Mouse (Mus musculus): ENCODE measurements around the gene Hs2st1. TPM values are rescaled to one million over a fixed set of nuclear protein-coding genes. Genes with fewer than 3 reads are reported as not detected.

Gene Hs2st1
- total and polyA plus RNA-seq, 3 experiments = 13.6 to 16.1 TPM; not detected in 1

DNA sequence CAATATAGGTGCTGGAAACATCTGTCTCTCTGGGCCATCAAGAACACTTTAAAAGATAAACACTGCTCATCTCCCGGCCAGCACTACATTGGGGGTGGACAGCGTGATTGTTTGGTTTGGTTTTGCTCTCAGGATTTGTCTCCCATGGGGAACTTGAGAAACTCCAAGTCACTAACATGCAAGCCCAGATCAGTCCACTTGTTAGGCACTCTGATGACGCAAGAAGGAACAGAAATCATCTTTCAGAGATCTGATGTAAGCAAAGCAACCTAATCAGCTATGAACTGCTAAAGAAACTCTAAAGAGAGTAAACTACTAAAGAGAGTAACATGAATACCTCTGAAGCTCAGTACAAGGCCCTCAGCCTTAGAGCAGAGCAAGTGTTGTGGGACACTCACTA, 33.6 kb upstream of the Hs2st1 start:
- Histone ChIP-seq H3K79me2 (ENCODE audit: control insufficient read depth, insufficient read depth, low read length, poor library complexity) (no peaks in the 10 kb centered on the region), H3K27ac (ENCODE audit: control insufficient read depth, low read depth, low read length) (no peak overlapping the region), H3K4me3 (ENCODE audit: control insufficient read depth in 1 of 2, insufficient read depth in 1 of 2, low read depth in 2 of 2, low read length in 2 of 2) (no peak overlapping the region), H3K9me3 (replicated peaks; ENCODE audit: insufficient read depth, low read length) (no peaks in the 10 kb centered on the region), H3K36me3 (ENCODE audit: control insufficient read depth in 1 of 2, insufficient read depth in 2 of 2, low read length in 2 of 2) (no peaks in the 10 kb centered on the region), H3K27me3 (ENCODE audit: control insufficient read depth in 1 of 2, insufficient read depth in 2 of 2, low read length in 2 of 2) (no peaks in the 10 kb centered on the region), H3K9ac (ENCODE audit: control insufficient read depth, low read depth, low read length, poor library complexity, severe bottlenecking) (no peak overlapping the region), H3K4me1 (ENCODE audit: control insufficient read depth in 1 of 2, insufficient read depth in 2 of 2, low read length in 2 of 2) (0 out of 4 replicates have a peak, but pooled peaks cover 0 to 3% of the 10 kb centered on the region in 2 experiments)
- DNase-seq (ENCODE audit: low read depth, low spot score) = no peak
- TF ChIP-seq USF1 (IDR thresholded peaks at IDR 0.05; ENCODE audit: low read depth, low read length) = no peak
- TF ChIP-seq NELFE (IDR thresholded peaks at IDR 0.05; ENCODE audit: low read depth, low read length) = no peak
- no peak for TF ChIP-seq NRF1 (IDR thresholded peaks at IDR 0.05; ENCODE audit: insufficient read depth, low read depth, low read length, poor library complexity, severe bottlenecking)
- no peak for TF ChIP-seq MYB (IDR thresholded peaks at IDR 0.05; ENCODE audit: low read depth, low read length)
- no peak for TF ChIP-seq E2F4 (IDR thresholded peaks at IDR 0.05; ENCODE audit: borderline replicate concordance, low read depth, low read length)
- no peak for TF ChIP-seq MEF2A (IDR thresholded peaks at IDR 0.05; ENCODE audit: extremely low read depth, insufficient replicate concordance, low read depth, low read length, poor library complexity, severe bottlenecking)
- no peak for TF ChIP-seq UBTF (IDR thresholded peaks at IDR 0.05; ENCODE audit: borderline replicate concordance, insufficient read depth, low read depth, low read length)
- TF ChIP-seq JUND (IDR thresholded peaks at IDR 0.05; ENCODE audit: low read depth, low read length) = no peak
- TF ChIP-seq MXI1 (IDR thresholded peaks at IDR 0.05; ENCODE audit: low read depth, low read length) = no peak
- TF ChIP-seq TBP (IDR thresholded peaks at IDR 0.05; ENCODE audit: low read depth, low read length) = no peak
- TF ChIP-seq CHD2 (IDR thresholded peaks at IDR 0.05; ENCODE audit: low read length) = no peak

- Histone ChIP-seq H3K27me3 (ENCODE audit: control insufficient read depth in 1 of 2, insufficient read depth in 2 of 2, low read length in 2 of 2) (no peaks in the 10 kb centered on the region), H3K36me3 (ENCODE audit: control insufficient read depth in 1 of 2, insufficient read depth in 2 of 2, low read length in 2 of 2) (peaks cover 0 to 1% of the 10 kb centered on the region in 2 experiments; a peak in 1 of 4 replicates), H3K4me1 (ENCODE audit: control insufficient read depth in 1 of 2, insufficient read depth in 2 of 2, low read length in 2 of 2) (no peaks in the 10 kb centered on the region; a peak in 1 of 4 replicates), H3K27ac (ENCODE audit: control insufficient read depth, low read depth, low read length) (no peak overlapping the region), H3K79me2 (ENCODE audit: control insufficient read depth, insufficient read depth, low read length, poor library complexity) (no peaks in the 10 kb centered on the region), H3K9me3 (replicated peaks; ENCODE audit: insufficient read depth, low read length) (no peaks in the 10 kb centered on the region), H3K9ac (ENCODE audit: control insufficient read depth, low read depth, low read length, poor library complexity, severe bottlenecking) (no peak overlapping the region), H3K4me3 (ENCODE audit: control insufficient read depth in 1 of 2, insufficient read depth in 1 of 2, low read depth in 2 of 2, low read length in 2 of 2) (no peak overlapping the region)
- no peak for DNase-seq (ENCODE audit: low read depth, low spot score)
- TF ChIP-seq MXI1 (IDR thresholded peaks at IDR 0.05; ENCODE audit: low read depth, low read length) = no peak
- no peak for TF ChIP-seq NELFE (IDR thresholded peaks at IDR 0.05; ENCODE audit: low read depth, low read length)
- TF ChIP-seq TAL1 (IDR thresholded peaks at IDR 0.05; ENCODE audit: low read length) = no peak
- TF ChIP-seq ZMIZ1 (IDR thresholded peaks at IDR 0.05; ENCODE audit: low read depth, low read length) = no peak
- no peak for TF ChIP-seq ELF1 (IDR thresholded peaks at IDR 0.05; ENCODE audit: low read depth, low read length)
- TF ChIP-seq E2F4 (IDR thresholded peaks at IDR 0.05; ENCODE audit: borderline replicate concordance, low read depth, low read length) = no peak
- no peak for TF ChIP-seq KAT2A (conservative IDR thresholded peaks at IDR 0.05; ENCODE audit: low read depth, low read length)
- no peak for TF ChIP-seq POLR2A (IDR thresholded peaks at IDR 0.05; ENCODE audit: control insufficient read depth in 1 of 2, insufficient read depth in 1 of 2, low read depth in 1 of 2, low read length in 2 of 2, poor library complexity in 1 of 2)
- no peak for TF ChIP-seq TBP (IDR thresholded peaks at IDR 0.05; ENCODE audit: low read depth, low read length)
- no peak for TF ChIP-seq JUND (IDR thresholded peaks at IDR 0.05; ENCODE audit: low read depth, low read length)
- TF ChIP-seq USF1 (IDR thresholded peaks at IDR 0.05; ENCODE audit: low read depth, low read length) = no peak
- TF ChIP-seq ZC3H11A (IDR thresholded peaks at IDR 0.05; ENCODE audit: low read depth, low read length) = no peak
These were observed 32.8 kb upstream of the Hs2st1 start for GRCm38 (mm10) chr3:144602819-144603218.

All from MEL (cell line).